Mouse (Mus musculus): Measurements from ENCODE around the gene Gm20425.

DNA sequence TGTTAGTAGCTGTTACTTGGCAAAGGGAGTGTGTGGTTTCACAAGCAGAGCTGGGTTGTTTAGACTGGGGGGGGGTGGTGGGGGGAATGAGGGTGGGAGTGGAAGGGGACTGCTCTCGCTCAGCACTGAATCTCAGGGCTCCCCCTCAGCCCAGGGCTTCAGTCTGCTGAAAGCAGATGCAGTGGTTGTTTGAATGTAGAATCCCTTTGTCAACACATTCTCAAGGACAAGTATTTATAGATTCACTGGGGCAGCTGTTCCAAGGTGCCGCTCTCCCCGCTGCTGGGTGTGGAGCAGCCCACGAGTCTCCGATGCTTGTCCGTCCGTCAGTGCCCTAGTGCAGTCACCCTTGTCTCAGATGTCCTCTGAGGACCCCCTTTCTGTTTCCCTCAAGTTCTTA lies 88.8 kb downstream of the Gm20425 start:
- TF ChIP-seq CTCF (IDR thresholded peaks at IDR 0.05; ENCODE audit: insufficient read depth, low read length): no peak
- TF ChIP-seq POLR2A (IDR thresholded peaks at IDR 0.05; ENCODE audit: borderline replicate concordance, extremely low read depth, low read depth, low read length): no peak
